Mouse (Mus musculus) E14TG2a.4 (cell line): ENCODE results near the gene Gm3625.

ENCODE experiments used
- CTCF ChIP-seq: conservative IDR thresholded peaks from 2 replicates; pipeline ENCODE4 v1.5.1; 2014; ENCODE audit warnings: low read length
- NANOG ChIP-seq: IDR thresholded peaks from 2 replicates; pipeline ENCODE4 v1.6.1; 2014; ENCODE audit warnings: borderline replicate concordance, low read length, mixed read lengths
- POU5F1 ChIP-seq: IDR thresholded peaks from 2 replicates; pipeline ENCODE4 v1.6.1; 2014; ENCODE audit warnings: low read length, borderline replicate concordance

DNA sequence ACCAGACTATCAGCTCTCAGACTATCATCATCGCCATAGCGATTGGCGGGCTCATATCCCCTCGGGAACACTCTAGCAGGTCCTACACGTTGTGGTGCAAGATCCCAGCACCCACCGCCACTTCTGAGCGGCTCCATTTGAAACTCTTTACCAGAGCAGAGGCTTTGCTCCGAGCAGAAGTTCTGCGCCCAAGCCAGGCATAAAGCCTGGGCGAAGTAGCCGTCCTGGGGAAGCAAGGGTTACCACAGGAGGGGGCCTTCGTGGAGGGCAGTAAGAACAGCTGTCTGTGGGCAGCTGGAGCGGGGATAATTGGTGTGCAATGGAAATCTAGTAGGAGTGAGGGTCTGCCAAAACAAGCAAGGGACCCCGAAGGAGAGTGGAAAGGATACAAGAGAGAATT lies 45.2 kb downstream of the Gm3625 start:
- TF ChIP-seq CTCF (no peak), POU5F1 (no peak), NANOG (no peak)
